Mouse (Mus musculus) limb, embryonic 10.5 days (tissue): ENCODE measurements around the gene Haus7. TPM values are rescaled to one million over a fixed set of nuclear protein-coding genes. Genes with fewer than 3 reads are reported as not detected.
A peak's percentile ranks its signal among the peaks of the same experiment; 100 is the strongest.
"Not testable (repeated sequence)": the region's sequence is repeated elsewhere in the genome, so short reads cannot be mapped to it uniquely, and the experiment has no call there.

Experiments used
- DNase-seq: peaks from one replicate; pipeline ENCODE4 v3.0.0-alpha.2; 2017; ENCODE audit warnings: low spot score
- H3K27ac ChIP-seq: fragments of 300-500 bp; sonication (generic); 2 replicates; pipeline ENCODE4 v1.5.1; 2016; ENCODE audit warnings: mild to moderate bottlenecking
- H3K27me3 ChIP-seq: fragments of 300-500 bp; sonication (generic); 2 replicates; pipeline ENCODE4 v1.6.1; 2016; ENCODE audit warnings: low read depth, mild to moderate bottlenecking; ENCODE audit not compliant: poor library complexity, severe bottlenecking
- H3K36me3 ChIP-seq: fragments of 300-500 bp; sonication (generic); 2 replicates; pipeline ENCODE4 v1.6.1; 2016; ENCODE audit warnings: mild to moderate bottlenecking, moderate library complexity
- H3K4me1 ChIP-seq: fragments of 300-500 bp; sonication (generic); 2 replicates; pipeline ENCODE4 v1.6.1; 2016
- H3K4me3 ChIP-seq: fragments of 300-500 bp; sonication (generic); 2 replicates; pipeline ENCODE4 v1.5.1; 2016; ENCODE audit warnings: mild to moderate bottlenecking, moderate library complexity
- H3K9me3 ChIP-seq: fragments of 300-500 bp; sonication (generic); replicated peaks from 2 replicates; pipeline ENCODE4 v1.6.1; 2016; ENCODE audit warnings: mild to moderate bottlenecking
- WGBS: fragments of 180-500 bp; shearing (Covaris S2); methylation state at CpG from one replicate; pipeline ENCODE4 v1.1.7; 2016; 5-methylcytosine and 5-hydroxymethylcytosine counted together
- polyA plus RNA-seq: library from polyadenylated mRNA; unstranded; fragments of >200 nt; fragmentation: Nextera tagmentation; extraction: Ambion mirVana; gene quantifications from 2 replicates; pipeline ENCODE4 v1.2.1, GENCODE M21; 2016

Haus7 gene
- 98.4 and 102 TPM in 2 replicates for polyA plus RNA-seq

- peaks cover 40% of the 10 kb centered on the region for H3K27me3 ChIP-seq
- WGBS = 6% methylated on average over 26 of the region's 26 CpGs
These were observed at the start of gene Haus7 for GRCm38 (mm10) chrX:73458877-73459392. Haus7 (minus strand) TSS chrX:73459044.

GRCm38 (mm10) chrX:73506577-73506976 lies 47.7 kb upstream of the Haus7 start:
- H3K9me3 ChIP-seq = no peaks in the 10 kb centered on the region
- no peak overlapping the region for H3K4me3 ChIP-seq
- 89% methylated on average over 4 of the region's 4 CpGs for WGBS
- H3K4me1 ChIP-seq = peaks cover 6% of the 10 kb centered on the region
- no peak overlapping the region for H3K27ac ChIP-seq
- no peak for DNase-seq
- no peaks in the 10 kb centered on the region for H3K36me3 ChIP-seq
- peaks cover 87% of the 10 kb centered on the region for H3K27me3 ChIP-seq

More at GRCm38 (mm10) chrX:73458877-73459392, at the start of gene Haus7:
- H3K4me1 ChIP-seq = peaks cover 8% of the 10 kb centered on the region; the same call in 1 of the 2 replicates
- H3K36me3 ChIP-seq = peaks cover 2% of the 10 kb centered on the region; the same call in 1 of the 2 replicates
- no peaks in the 10 kb centered on the region for H3K9me3 ChIP-seq
- peak within 1 kb of the TSS; percentile 68 for H3K27ac ChIP-seq
- peak within 1 kb of the TSS; percentile 65 for H3K4me3 ChIP-seq
- DNase-seq = peak; percentile 82

- 85% methylated on average over 5 of the region's 5 CpGs for WGBS
These were observed 46.4 kb upstream of the Haus7 start for GRCm38 (mm10) chrX:73505130-73505735.

GRCm38 (mm10) chrX:73496746-73497145 lies 37.9 kb upstream of the Haus7 start:
- H3K9me3 ChIP-seq = no peaks in the 10 kb centered on the region
- no peak for DNase-seq
- H3K27ac ChIP-seq = no peak overlapping the region
- WGBS = 82% methylated on average over 4 of the region's 4 CpGs
- H3K36me3 ChIP-seq = no peaks in the 10 kb centered on the region
- peaks cover 75% of the 10 kb centered on the region for H3K27me3 ChIP-seq
- H3K4me3 ChIP-seq = no peak overlapping the region
- H3K4me1 ChIP-seq = no peaks in the 10 kb centered on the region

More at GRCm38 (mm10) chrX:73505130-73505735, 46.4 kb upstream of the Haus7 start:
- H3K36me3 ChIP-seq = no peaks in the 10 kb centered on the region
- H3K27ac ChIP-seq = no peak overlapping the region
- H3K9me3 ChIP-seq = no peaks in the 10 kb centered on the region
- H3K27me3 ChIP-seq = peaks cover 87% of the 10 kb centered on the region
- no peak for DNase-seq
- H3K4me1 ChIP-seq = peaks cover 6% of the 10 kb centered on the region
- H3K4me3 ChIP-seq = no peak overlapping the region

GRCm38 (mm10) chrX:73493567-73493966 lies 34.7 kb upstream of the Haus7 start:
- H3K27me3 ChIP-seq = peaks cover 74% of the 10 kb centered on the region

GRCm38 (mm10) chrX:73490804-73491203 lies 32.0 kb upstream of the Haus7 start:
- Histone ChIP-seq H3K9me3 (no peaks in the 10 kb centered on the region), H3K27me3 (peaks cover 74% of the 10 kb centered on the region), H3K27ac (no peak overlapping the region), H3K36me3 (no peaks in the 10 kb centered on the region), H3K4me1 (peaks cover 5% of the 10 kb centered on the region; the same call in 1 of the 2 replicates), H3K4me3 (no peak overlapping the region)
- no peak for DNase-seq
- 84% methylated on average over 3 of the region's 3 CpGs for WGBS

More at GRCm38 (mm10) chrX:73493567-73493966, 34.7 kb upstream of the Haus7 start:
- not testable (repeated sequence) for H3K36me3 ChIP-seq, H3K4me1 ChIP-seq, H3K9me3 ChIP-seq, H3K4me3 ChIP-seq, H3K27ac ChIP-seq
- DNase-seq = peak; percentile 50
- WGBS = 5% methylated on average over 1 of the region's 2 CpGs

GRCm38 (mm10) chrX:73490186-73490585 lies 31.3 kb upstream of the Haus7 start:
- H3K36me3 ChIP-seq = no peaks in the 10 kb centered on the region
- no peak overlapping the region for H3K27ac ChIP-seq
- no peaks in the 10 kb centered on the region for H3K9me3 ChIP-seq
- H3K4me3 ChIP-seq = no peak overlapping the region
- H3K4me1 ChIP-seq = peaks cover 5% of the 10 kb centered on the region; the same call in 1 of the 2 replicates
- peaks cover 73% of the 10 kb centered on the region for H3K27me3 ChIP-seq
- WGBS = 55% methylated on average over 4 of the region's 4 CpGs
- no peak for DNase-seq

GRCm38 (mm10) chrX:73486920-73487319 lies 28.1 kb upstream of the Haus7 start:
- no peaks in the 10 kb centered on the region for H3K36me3 ChIP-seq
- no peak overlapping the region for H3K27ac ChIP-seq
- 86% methylated on average over 5 of the region's 5 CpGs for WGBS
- H3K4me1 ChIP-seq = peaks cover 18% of the 10 kb centered on the region
- peaks cover 94% of the 10 kb centered on the region for H3K27me3 ChIP-seq
- no peak overlapping the region for H3K4me3 ChIP-seq
- no peaks in the 10 kb centered on the region for H3K9me3 ChIP-seq
- no peak for DNase-seq

- Histone ChIP-seq H3K4me3 (no peak overlapping the region), H3K9me3 (no peaks in the 10 kb centered on the region), H3K4me1 (peaks cover 25% of the 10 kb centered on the region), H3K27me3 (peaks cover 95% of the 10 kb centered on the region), H3K27ac (no peak overlapping the region), H3K36me3 (no peaks in the 10 kb centered on the region)
- 88% methylated on average over 4 of the region's 4 CpGs for WGBS
- no peak for DNase-seq
These were observed 26.0 kb upstream of the Haus7 start for GRCm38 (mm10) chrX:73484870-73485269.

- Histone ChIP-seq H3K4me1 (peaks cover 27% of the 10 kb centered on the region), H3K4me3 (peak overlapping the region; percentile 41), H3K27me3 (peaks cover 95% of the 10 kb centered on the region), H3K27ac (peak overlapping the region; percentile 76), H3K36me3 (no peaks in the 10 kb centered on the region), H3K9me3 (no peaks in the 10 kb centered on the region)
- 45% methylated on average over 1 of the region's 1 CpGs for WGBS
- no peak for DNase-seq
These were observed 25.2 kb upstream of the Haus7 start for GRCm38 (mm10) chrX:73484076-73484475.

GRCm38 (mm10) chrX:73483484-73483810 lies 24.6 kb upstream of the Haus7 start, which contains the start of gene Bgn:
Bgn (plus strand) TSS chrX:73483602.
- Histone ChIP-seq H3K27me3 (peaks cover 95% of the 10 kb centered on the region), H3K36me3 (no peaks in the 10 kb centered on the region), H3K27ac (peak within 1 kb of the TSS; percentile 76), H3K4me3 (peak within 1 kb of the TSS; percentile 41), H3K4me1 (peaks cover 27% of the 10 kb centered on the region), H3K9me3 (no peaks in the 10 kb centered on the region)
- DNase-seq = peak; percentile 40
- 25% methylated on average over 13 of the region's 14 CpGs for WGBS

GRCm38 (mm10) chrX:73482643-73483483 lies 24.0 kb upstream of the Haus7 start:
- peaks cover 98% of the 10 kb centered on the region for H3K27me3 ChIP-seq
- H3K9me3 ChIP-seq = no peaks in the 10 kb centered on the region
- peak overlapping the region; percentile 76 for H3K27ac ChIP-seq
- H3K4me1 ChIP-seq = peaks cover 27% of the 10 kb centered on the region
- H3K4me3 ChIP-seq = peak overlapping the region; percentile 41
- no peaks in the 10 kb centered on the region for H3K36me3 ChIP-seq
- 46% methylated on average over 4 of the region's 4 CpGs for WGBS
- DNase-seq = no peak

GRCm38 (mm10) chrX:73480334-73480733 lies 21.5 kb upstream of the Haus7 start:
- H3K36me3 ChIP-seq = no peaks in the 10 kb centered on the region
- no peaks in the 10 kb centered on the region for H3K9me3 ChIP-seq
- peaks cover 32% of the 10 kb centered on the region for H3K4me1 ChIP-seq
- WGBS = 40% methylated on average over 2 of the region's 2 CpGs
- no peak overlapping the region for H3K4me3 ChIP-seq
- no peak for DNase-seq
- peaks cover 96% of the 10 kb centered on the region for H3K27me3 ChIP-seq
- H3K27ac ChIP-seq = peak overlapping the region; percentile 50; the same call in 1 of the 2 replicates
